Mouse (Mus musculus): Measurements from ENCODE around the gene Zbtb20.

Zbtb20 gene

DNA sequence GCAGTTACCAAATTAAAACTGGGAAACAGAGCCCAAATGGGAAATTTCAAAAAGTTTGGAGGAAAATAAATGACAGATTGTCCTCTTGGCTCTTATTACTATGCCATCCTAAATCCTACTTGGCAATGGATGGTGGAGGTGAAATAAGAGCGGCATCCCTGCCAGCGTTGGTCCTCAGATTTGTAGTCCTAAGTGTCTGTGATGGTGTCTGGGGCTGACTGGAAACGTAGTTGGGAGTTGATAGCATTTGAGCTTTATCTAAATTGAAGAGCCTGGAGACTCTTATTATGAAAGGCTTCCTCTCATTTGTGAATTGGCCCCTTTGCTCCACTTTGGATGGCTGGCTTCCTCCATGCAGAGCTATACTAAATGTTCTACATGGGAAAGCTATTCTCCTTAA lies 483.9 kb downstream of the Zbtb20 start:
- DNase-seq (ENCODE audit: low read depth, low spot score), result peak; percentile 92

DNA sequence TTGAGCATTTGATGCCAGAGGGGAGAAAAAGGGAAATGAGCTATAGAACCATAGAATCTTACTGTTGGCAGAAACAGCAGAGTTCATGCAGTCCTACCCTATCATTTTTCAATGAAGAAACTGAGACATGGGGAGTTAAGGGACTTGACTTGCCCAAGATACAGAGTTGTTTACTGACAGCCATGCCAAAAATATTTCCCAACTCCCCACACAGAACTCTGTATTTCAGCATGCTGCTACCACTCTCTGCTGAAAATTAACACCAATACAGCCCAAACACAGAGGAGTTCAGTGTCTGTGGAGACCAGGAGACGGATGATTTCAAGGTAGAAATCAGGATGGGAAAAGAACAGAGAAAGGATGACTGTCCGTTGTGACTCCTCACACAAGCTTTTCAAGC lies 484.4 kb downstream of the Zbtb20 start:
- DNase-seq (ENCODE audit: low read depth, low spot score), result no peak

DNA sequence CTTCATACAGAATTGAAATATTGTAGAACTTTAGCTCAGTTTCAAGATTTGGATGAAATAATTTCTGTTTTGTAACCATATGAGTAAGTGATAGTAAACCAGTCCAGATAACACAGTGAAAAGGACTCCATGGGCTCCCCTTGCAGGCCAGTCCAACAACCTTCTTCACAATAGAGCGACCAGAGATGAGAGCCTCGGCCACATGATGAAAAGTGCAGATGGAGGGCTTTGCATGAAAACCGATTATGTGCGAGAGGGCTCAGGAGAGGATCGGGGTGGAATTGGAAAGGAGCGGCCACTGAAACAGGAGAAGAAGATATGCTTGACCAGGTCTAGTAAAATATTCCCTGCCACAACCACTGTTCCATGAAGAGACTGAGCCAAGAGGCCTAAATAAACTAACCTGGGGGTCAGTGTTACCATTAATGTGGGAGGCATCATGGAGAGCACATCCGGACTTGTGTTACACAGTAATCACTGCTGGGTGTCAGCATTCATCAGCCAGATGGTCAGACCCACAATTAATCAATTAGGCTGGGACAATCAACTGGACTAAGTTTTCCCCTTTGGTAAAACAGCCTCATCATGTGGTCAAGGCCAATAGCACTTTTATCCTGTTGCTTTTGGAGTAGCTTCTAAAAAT lies 485.3 kb downstream of the Zbtb20 start:
- DNase-seq (ENCODE audit: low read depth, low spot score), result no peak

DNA sequence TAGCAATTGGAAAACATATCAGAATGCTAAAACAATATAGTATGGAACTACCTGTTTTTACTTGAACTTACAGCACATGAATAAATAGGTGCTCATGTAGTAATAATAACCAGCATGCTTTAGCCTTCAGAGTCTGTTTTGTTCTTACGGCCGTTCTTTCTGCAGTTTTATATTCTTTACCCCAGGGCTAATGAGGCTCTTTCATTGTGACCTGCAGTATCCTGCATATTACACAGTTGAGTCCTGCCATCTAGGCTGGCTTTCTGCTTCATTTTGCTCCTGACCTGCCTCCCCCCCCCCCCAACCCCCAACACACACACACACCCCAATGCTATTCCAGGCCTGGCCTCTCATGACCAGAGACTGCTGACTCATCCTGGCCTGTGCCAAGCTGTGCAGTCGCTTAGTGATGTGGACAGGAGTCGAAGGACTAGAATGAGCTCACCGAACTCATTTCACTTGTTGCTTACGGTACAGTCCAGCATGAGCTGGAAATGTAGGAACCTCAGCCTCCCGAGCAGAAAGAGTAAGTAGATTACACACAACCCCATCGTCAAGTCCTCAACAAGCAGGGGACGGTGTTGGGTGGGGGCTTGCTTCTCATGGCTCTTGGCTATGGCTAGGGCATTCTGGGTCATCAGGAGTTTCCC lies 487.1 kb downstream of the Zbtb20 start:
- DNase-seq (ENCODE audit: low read depth, low spot score), result peak; percentile 86

DNA sequence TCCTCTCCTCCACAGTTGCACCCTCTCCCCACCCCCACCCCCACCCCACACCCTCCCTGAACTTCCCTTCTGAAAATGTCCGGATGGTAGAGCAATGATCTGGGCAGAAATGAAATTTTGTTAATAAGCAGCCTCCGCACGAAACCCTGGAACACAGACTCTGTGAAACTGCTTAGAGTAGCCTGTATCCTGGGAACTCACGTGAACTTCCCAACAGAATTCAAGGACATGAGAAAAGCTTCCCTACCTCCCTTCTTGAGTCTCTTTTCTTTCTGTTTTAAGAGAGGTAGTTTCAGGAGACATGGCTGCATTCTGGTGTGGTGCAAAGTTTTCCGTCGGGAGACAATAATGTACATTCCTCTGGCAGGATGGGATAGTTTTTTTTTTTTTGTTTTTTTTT lies 487.6 kb downstream of the Zbtb20 start:
- DNase-seq (ENCODE audit: low read depth, low spot score), result no peak

DNA sequence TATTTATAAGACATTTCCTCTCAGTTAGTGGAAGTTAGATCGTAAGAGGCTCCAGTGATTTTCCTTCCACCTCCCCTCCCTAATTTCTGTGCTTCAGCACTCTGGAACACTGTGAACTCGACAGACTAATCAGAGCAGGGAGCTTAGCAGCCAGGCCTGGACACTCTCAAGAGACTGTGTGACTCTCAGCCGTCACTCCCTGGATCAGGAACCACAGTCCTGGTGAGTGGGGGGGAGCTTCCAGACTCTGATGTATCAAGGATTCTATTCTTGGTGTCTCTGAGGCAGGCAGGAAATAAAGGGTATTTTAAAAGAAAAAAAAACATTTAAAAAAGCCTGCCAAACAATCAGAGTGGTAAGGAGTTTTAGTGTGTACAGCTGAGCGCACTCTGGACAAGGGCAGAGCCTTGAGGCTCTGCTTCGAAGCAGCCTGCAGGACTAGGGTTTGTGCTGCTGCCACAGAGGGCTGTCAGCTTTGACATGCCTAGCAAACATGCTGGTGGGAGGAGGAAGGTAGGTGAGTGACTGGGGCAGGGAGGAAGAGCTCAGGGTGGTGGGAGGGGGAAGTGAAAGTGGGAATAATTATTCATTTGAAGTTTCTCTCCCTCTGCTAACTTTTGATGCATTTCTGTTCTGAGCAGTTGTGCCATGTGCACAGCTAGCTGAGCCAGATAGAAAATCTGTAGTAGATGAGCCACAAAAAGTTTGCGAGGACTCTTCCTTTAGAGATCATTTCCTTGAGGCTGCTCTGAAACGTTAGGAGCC lies 488.3 kb downstream of the Zbtb20 start:
- peak; percentile 65 for DNase-seq (ENCODE audit: low read depth, low spot score)

DNA sequence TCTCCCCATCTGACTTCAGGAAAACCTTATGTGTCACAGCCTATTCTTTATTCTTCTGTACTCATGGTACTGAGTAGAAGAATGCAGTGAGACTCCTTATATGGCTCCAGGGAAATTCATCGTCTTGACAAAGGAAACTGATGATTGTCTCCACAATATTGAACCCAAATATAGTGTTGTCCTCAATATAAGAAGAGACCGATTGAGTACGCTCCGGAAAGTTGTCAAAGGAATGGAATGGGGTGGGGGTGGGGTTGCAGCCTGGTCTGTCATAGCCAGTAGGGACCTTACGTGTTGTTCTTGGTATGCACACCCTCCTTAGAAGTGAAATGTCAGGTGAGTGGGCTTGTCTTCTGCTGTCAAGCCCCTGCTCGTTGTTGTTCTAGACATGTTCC lies 488.8 kb downstream of the Zbtb20 start:
- DNase-seq (ENCODE audit: low read depth, low spot score), result no peak

DNA sequence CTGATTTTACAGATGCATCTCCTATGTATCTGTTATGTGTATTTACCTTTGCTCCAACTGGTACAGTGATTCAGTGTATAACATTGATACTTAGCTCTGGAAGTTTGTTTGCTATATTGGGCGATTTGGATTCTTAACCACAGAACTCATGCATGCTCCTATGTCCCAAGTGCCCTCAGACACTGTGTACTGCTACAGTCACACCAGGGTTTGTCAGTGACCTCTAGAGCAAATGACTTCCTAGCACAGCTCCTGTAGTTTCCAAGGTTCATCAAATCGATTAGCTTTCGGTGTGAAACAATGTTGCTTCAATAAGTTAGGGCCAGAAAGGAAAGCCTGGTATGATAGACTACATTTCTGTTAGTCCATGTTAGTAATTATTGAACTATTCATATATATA lies 489.6 kb downstream of the Zbtb20 start:
- no peak for DNase-seq (ENCODE audit: low read depth, low spot score)

DNA sequence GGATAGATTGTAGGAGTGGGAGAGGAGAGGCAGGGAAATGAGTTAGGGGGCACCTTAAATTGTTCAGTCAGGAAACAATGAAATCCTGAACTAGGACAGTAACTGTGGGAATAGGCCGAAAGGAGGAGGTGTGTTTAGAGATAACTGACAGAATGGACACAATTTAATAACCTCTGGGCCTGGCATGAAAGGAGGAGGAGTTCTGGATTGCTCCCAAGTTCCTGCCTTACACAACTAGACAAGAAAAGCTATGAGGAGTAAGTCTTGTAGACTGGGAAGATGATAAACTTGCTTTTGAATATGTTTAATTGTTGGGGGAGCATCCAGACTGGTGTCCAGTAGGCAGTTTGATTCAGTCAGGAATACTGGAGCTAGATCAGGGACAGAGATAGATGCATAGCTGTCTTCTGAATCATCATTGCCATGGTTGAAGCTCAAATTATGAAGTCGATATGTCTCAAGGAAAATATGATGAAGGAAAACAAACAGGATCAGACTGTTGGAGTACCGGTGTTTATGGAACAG lies 494.9 kb downstream of the Zbtb20 start:
- DNase-seq (ENCODE audit: low read depth, low spot score), result no peak

DNA sequence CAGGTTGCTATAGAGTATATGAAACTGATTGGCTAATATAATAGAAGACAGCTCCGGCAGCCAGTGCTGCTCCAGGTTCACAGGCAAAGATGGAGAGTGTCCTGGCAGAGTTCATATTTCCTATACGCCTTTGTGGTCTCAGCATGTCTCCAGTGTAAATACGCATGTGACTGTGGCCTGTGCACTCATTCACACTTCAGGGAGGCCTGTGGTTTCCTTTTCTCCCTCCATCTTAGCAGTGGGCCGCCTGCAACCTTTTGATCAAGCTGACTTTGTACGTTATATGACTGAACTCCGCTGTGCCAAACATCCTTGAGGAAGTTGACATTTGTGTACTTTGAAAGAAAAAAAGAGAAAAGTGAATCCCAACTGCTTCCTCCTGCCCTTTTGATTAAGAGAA lies 501.1 kb downstream of the Zbtb20 start:
- no peak for DNase-seq (ENCODE audit: low read depth, low spot score)

DNA sequence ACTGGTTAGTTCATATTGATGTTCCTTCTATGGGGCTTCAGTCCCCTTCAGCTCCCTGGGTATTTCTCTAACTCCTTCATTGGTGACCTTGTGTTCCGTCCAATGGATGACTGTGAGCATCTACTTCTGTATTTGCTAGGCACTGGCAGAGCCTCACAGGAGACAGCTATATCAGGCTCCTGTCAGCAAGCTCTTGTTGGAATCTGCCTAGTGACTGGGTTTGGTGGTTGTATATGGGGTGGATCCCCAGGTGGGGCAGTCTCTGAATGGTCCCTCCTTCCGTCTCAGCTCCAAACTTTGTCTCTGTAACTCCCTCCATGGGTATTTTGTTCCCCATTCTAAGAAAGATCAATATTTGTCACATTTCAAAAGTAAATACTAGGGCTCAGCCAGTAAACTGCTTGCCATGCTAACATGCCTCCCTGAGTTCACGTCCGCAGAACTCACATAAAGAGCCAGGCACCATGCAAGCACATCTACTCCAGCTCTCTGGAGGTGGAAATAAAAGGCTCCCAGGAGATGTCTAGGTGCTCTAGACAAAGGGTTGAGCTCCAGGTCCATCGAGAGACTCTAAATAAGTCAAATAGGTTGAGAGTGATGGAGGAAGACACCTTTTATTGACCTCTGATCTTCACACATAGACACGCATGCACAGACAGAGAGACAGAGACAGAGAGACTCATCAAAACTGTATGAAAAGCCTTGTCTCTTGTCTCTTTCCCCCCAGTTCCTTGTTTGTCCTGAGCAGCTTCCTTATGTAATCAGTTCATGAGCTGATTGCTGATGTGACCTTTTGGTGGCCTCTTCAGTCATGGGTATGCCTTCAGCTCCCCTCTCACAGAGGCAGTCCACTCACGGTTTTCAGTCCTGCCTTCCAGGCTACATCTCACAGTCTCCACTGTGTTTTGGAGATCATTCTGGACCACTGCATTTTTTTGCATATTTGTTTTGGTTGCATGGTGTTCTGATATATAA lies 504.0 kb downstream of the Zbtb20 start:
- no peak for DNase-seq (ENCODE audit: low read depth, low spot score)

DNA sequence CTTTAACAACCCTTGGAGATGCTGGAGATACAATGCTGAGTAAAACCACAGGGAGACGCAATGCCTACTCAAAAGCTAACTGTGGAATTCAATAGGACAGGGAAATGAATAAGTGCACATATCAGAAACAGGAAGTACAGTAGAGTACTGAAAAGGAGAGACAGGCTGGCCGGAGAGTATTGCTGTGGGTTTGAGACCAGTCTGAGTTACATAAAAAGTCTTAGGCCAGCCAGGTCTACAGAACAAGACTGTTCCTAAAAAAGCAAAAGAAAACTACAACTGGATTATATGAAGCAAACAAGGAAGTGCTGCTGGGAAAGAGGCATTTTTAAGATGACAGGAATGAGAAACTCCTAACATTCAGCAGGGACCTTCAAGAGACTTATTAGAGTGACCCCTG lies 505.5 kb downstream of the Zbtb20 start:
- no peak for DNase-seq (ENCODE audit: low read depth, low spot score)

DNA sequence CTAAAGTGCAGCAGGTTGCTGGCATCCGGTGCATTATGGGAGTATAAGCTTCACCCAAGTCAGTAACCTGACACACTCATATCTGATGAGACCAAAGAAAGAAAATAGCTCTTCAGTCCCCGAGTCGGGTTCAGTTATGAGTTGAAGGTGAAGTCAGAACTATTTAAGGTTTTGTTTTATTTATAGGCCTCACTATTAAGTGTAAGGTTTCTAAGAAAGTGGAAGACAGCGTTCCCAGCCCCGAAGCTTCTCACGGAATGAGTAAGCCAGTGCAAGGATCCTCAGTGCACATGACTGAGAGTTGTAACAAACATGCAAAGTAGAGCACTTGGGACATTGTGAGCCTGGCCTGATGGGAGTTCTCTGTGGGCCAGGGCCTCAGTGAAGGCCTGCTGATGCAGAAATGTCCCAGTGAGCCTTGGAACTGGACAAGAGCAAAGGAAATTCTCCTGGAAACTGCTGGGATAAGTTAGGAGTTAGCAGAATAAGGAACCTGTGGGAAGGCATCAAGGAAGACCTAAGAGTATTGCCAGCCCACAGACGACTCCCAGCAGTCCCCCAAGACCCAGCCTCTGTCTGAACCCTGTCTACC lies 507.6 kb downstream of the Zbtb20 start:
- DNase-seq (ENCODE audit: low read depth, low spot score), result no peak

DNA sequence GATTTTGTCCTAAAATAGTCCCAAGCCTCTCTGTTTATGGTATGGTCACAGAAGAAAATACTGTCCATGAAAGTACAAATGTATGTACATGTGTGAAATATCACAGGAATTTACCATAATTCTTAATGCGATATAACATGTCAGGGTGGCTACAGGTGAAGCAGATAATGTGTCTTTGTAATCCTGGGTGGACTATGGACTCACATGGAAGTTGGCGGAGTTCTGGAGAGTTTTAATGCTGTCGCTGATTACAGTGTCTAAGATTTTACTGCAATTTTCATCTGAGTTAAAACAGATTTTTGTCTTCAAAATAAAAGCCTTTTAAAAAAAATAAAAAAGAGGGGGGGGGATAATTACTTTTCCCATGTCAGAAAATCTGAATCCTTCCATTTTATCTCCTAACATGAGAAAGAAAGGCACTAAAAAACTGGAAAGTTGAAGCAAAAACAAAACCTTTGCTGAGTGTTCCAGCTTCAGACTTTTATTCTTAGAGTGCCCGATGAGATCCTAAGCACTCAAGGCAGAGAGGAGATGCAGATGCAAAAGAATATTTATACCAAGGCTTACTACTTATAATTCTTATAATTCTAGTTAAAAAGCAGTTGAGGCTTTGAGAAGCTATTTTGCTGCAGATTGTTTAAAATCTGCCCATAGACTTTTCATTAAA lies 509.4 kb downstream of the Zbtb20 start:
- no peak for DNase-seq (ENCODE audit: low read depth, low spot score)

DNA sequence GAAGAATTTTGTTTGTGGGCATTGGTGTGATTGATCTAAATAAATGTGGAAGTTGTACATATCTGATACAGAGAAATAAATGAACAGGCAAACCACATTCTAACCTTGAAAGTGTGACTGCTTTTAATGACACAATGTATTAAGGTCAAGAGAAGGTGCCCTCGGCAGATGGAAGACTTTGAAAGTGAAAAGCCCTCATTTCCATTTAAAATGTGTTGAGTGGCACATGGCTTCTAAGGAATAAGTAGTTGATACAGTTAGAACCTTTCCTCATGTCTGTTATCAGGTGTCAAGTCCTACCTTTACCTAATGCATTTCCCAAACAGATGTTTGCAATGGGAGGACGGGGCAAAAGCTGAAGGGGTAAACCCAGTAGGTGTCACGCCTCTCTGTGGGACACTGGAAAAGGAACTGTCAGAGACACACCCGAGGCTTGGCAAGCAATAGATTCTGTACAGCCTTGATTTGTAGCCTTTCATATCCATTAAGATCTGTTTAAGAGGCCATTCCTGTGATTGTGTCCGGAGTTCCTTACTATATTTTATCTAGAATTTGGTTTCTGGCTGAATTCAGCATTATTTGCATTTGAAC lies 510.0 kb downstream of the Zbtb20 start:
- DNase-seq (ENCODE audit: low read depth, low spot score), result no peak

DNA sequence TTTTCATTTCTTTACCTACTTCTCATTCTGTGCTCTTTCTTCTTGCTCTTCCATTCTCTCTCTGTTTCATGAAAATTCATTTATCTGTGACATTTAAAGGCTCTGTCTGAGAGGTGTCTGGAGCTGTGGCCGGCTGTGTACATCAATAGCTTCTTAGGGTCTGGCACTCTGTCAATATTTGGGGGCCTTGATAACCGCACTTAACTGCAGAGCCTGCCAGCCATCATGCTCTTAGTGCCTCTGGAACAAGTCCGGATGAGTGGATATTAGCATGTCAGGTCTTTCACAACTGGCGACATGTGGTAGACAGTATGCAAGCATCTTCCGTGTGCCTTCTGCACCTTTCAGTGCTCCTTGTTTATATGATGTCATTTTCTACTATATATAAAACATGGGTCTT lies 510.7 kb downstream of the Zbtb20 start:
- no peak for DNase-seq (ENCODE audit: low read depth, low spot score)

DNA sequence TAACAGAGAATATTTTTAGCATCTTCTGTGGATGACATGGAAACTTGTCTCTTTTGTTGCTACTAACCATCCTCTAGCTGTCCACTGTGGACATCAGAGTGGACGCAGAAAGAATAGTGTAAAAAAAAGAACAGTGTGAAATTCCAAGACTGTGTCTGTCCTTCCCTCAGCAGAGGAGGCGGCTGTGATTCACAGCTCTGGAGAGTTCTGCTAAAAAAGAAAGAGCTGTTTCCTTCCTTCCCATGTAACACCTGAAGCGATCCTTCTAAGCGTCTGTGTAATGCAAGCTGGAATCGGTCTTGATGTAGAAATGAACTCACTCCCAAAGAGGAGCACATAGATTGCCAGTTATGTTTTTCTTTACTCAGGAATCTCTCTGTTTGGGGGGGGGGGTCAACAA lies 512.7 kb downstream of the Zbtb20 start:
- DNase-seq (ENCODE audit: low read depth, low spot score), result peak; percentile 44

DNA sequence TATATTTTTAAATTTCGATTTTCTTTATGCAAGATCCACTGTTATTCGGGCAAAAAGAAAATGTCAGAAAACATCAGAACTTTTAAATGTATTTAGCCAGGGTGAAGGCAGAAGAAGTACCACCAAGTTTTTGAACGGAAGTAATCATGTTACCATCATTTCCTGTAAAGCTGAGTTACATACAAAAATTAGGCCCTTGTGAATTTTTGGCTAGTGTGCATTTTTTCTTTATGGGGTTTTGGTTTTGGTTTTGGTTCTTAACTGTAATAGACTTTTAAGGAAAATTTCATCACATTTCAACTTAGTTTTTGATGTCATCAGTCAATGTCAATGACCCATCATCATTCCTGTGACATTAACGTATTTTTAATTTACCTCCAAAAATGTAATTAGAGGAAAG lies 514.7 kb downstream of the Zbtb20 start:
- no peak for DNase-seq (ENCODE audit: low read depth, low spot score)

DNA sequence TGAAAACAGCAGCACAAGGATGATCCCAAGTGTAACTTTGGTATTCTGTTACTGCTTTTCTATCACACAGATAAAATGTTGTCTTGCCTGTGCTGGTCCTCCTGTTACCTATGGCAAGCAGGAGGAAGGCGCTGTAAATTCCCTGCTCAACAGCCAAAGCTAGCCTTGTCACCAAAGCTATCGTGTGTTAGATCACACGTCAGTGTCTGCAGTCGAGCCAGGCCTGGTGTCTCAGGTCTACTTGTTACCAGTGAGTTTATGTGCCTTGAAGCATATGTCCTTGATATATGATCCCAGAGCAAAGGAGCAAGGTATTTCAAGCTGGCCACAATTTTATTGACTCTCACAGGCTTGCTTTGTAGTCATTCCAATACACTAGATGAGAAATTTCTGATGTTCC lies 517.7 kb downstream of the Zbtb20 start:
- DNase-seq (ENCODE audit: low read depth, low spot score), result no peak

DNA sequence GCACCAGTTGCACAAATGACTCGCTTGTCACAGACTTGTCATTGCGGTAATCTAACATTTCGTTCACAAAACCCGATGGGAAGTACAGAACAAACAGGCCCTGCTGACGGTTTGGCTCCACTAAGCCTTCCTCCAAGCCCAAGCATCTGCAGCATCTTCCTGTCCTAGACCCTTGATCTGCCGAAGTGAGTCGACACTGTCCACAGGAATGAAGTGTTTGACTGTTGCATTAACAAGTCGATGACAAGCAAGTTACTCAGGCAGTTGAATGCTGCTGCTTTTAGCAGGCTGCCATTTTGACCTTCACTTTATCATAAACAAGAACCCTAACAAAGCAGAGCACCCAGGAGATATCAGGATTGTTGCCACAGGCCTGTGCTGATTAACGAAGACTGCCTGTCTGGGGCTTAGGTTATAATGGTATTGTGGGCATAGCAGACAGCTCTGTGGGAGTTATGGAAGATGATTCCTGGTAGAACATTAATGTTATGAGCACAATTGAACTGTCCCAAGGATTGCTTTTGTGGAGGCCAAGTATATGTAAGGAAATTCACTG lies 518.4 kb downstream of the Zbtb20 start:
- DNase-seq (ENCODE audit: low read depth, low spot score), result no peak
